Comparison of ENCODE assay signal across 9 mouse cellular contexts in genomic region chr4:138882179-138882578, GRCm38 (mm10). TPM values are rescaled to one million over a fixed set of nuclear protein-coding genes. Genes with fewer than 3 reads are reported as not detected.
A peak's percentile ranks its signal among the peaks of the same experiment; 100 is the strongest.
DNase-seq lines count a peak whose midpoint lies in the region; ATAC-seq and TF ChIP-seq lines count a peak whose summit lies in the region.
"Had no signal": no experiment of that assay in that cellular context is flagged by ENCODE, and none has a peak within 500 bp of the region (broad histone marks: within the 10 kb centered on the region; RNA-seq: fewer than 3 reads in every experiment).

No protein-coding gene starts in this region.

- no peak for ATAC-seq in forebrain, embryonic 15.5 days (replicated peaks)
- ATAC-seq in stomach, postnatal 0 days (ENCODE audit: low FRiP score, low TSS enrichment): no peak

- no peaks in the 10 kb centered on the region for H3K36me3 ChIP-seq in forebrain, embryonic 15.5 days
- no peaks in the 10 kb centered on the region for H3K36me3 ChIP-seq in stomach, postnatal 0 days (ENCODE audit: control insufficient read depth, insufficient read depth, low read length)

- no peak overlapping the region for H3K27ac ChIP-seq in forebrain, embryonic 15.5 days (replicated peaks)
- H3K27ac ChIP-seq in stomach, postnatal 0 days (replicated peaks): no peak overlapping the region
- H3K27ac ChIP-seq: liver, embryonic 14.5 days had no signal

- no peak for TF ChIP-seq CTCF in stomach, postnatal 0 days (IDR thresholded peaks at IDR 0.05; ENCODE audit: low read depth)

- H3K9me3 ChIP-seq in forebrain, embryonic 15.5 days: no peaks in the 10 kb centered on the region
- no peaks in the 10 kb centered on the region for H3K9me3 ChIP-seq in stomach, postnatal 0 days (ENCODE audit: control insufficient read depth, low read length)

- H3K4me1 ChIP-seq in forebrain, embryonic 15.5 days: 0 out of 2 replicates have a peak, but pooled peaks cover 6% of the 10 kb centered on the region
- no peaks in the 10 kb centered on the region for H3K4me1 ChIP-seq in stomach, postnatal 0 days (replicated peaks; ENCODE audit: control insufficient read depth, insufficient read depth)

- DNase-seq in right cerebral cortex, adult 18-20 months: peak; percentile 53
- no peak for DNase-seq in right cerebral cortex, postnatal 10 days (ENCODE audit: low spot score in 2 of 2)
- DNase-seq in lung, postnatal 10 days: peak; percentile 45
- peak; percentile 54 for DNase-seq in stomach, postnatal 0 days (ENCODE audit: low spot score)
- no peak for DNase-seq in layer of hippocampus, postnatal 36 days
- no peak for DNase-seq in adrenal gland, adult (ENCODE audit: inconsistent age in 2 of 2, low spot score in 1 of 2)
- DNase-seq: adrenal gland, postnatal 14 days had no signal

- H3K4me2 ChIP-seq in forebrain, embryonic 15.5 days (replicated peaks): peak overlapping the region; percentile 10; the same call in 1 of the 2 replicates
- no peak overlapping the region for H3K4me2 ChIP-seq in stomach, postnatal 0 days (replicated peaks; ENCODE audit: low read depth)

- no peaks in the 10 kb centered on the region for H3K27me3 ChIP-seq in forebrain, embryonic 15.5 days
- H3K27me3 ChIP-seq in stomach, postnatal 0 days (ENCODE audit: control insufficient read depth, insufficient read depth, low read length): no peaks in the 10 kb centered on the region

- H3K9ac ChIP-seq in forebrain, embryonic 15.5 days (replicated peaks): no peak overlapping the region
- no peak overlapping the region for H3K9ac ChIP-seq in stomach, postnatal 0 days (ENCODE audit: low read length)
- H3K9ac ChIP-seq: liver, embryonic 14.5 days had no signal

- no peak for TF ChIP-seq EP300 in stomach, postnatal 0 days (optimal IDR thresholded peaks at IDR 0.05)

- 12% methylated on average over 16 of the region's 16 CpGs for WGBS in forebrain, embryonic 15.5 days
- 11% methylated on average over 13 of the region's 16 CpGs for WGBS in stomach, postnatal 0 days

- H3K4me3 ChIP-seq in forebrain, embryonic 15.5 days: no peak overlapping the region
- H3K4me3 ChIP-seq in stomach, postnatal 0 days (ENCODE audit: low read depth, low read length): no peak overlapping the region

RNA-seq across cellular contexts. Expression of gene Pla2g2e, which starts 4.4 kb away (rescaled TPM):
- polyA plus RNA-seq in forebrain, embryonic 15.5 days (2015; fragmentation: Nextera tagmentation; extraction: Ambion mirVana): not detected in 2 replicates
- 0.22 TPM in 1 of 2 replicates, not detected in the other for polyA plus RNA-seq in stomach, postnatal 0 days (2015; fragmentation: Nextera tagmentation; extraction: Ambion mirVana)
- total RNA-seq in layer of hippocampus, postnatal 36 days (2021): not detected
- polyA plus RNA-seq: liver, embryonic 14.5 days had no signal

RNA-seq across cellular contexts. Expression of gene Gm13030, which starts 8.4 kb away (rescaled TPM):
- not detected in 2 replicates for polyA plus RNA-seq in forebrain, embryonic 15.5 days (2015; fragmentation: Nextera tagmentation; extraction: Ambion mirVana)
- polyA plus RNA-seq in stomach, postnatal 0 days (2015; fragmentation: Nextera tagmentation; extraction: Ambion mirVana): not detected in 2 replicates
- not detected for total RNA-seq in layer of hippocampus, postnatal 36 days (2021)
- total RNA-seq: adrenal gland, postnatal 14 days had no signal
- polyA plus RNA-seq: liver, embryonic 14.5 days had no signal

RNA-seq across cellular contexts. Expression of gene Pla2g5, which starts 18.9 kb away (rescaled TPM):
- 0.45 and 0.76 TPM in 2 replicates for polyA plus RNA-seq in forebrain, embryonic 15.5 days (2015; fragmentation: Nextera tagmentation; extraction: Ambion mirVana)
- 0.28 and 0.34 TPM in 2 replicates for polyA plus RNA-seq in stomach, postnatal 0 days (2015; fragmentation: Nextera tagmentation; extraction: Ambion mirVana)
- total RNA-seq in layer of hippocampus, postnatal 36 days (2021): under 1 TPM; 0.70 to 0.73 TPM
- polyA plus RNA-seq: liver, embryonic 14.5 days had no signal

RNA-seq across cellular contexts. Expression of gene Otud3, which starts 31.6 kb away (rescaled TPM):
- 2.7 and 3.4 TPM in 2 replicates for polyA plus RNA-seq in forebrain, embryonic 15.5 days (2015; fragmentation: Nextera tagmentation; extraction: Ambion mirVana)
- 2.4 and 2.6 TPM in 2 replicates for polyA plus RNA-seq in stomach, postnatal 0 days (2015; fragmentation: Nextera tagmentation; extraction: Ambion mirVana)
- total RNA-seq in layer of hippocampus, postnatal 36 days (2021): 10 to 100 TPM; 10.8 to 12.8 TPM

Comparison
In these comparisons a context has a peak if more than half of its experiments do, and no peak if none do; other contexts are left out.
1. DNase-seq: peak in right cerebral cortex, adult 18-20 months (single experiment), lung, postnatal 10 days (single experiment) and stomach, postnatal 0 days (single experiment); none in right cerebral cortex, postnatal 10 days (0 of 2), layer of hippocampus, postnatal 36 days (0 of 2) and adrenal gland, adult (0 of 2).